Mouse (Mus musculus) testis, adult 2 months (tissue): Measurements from ENCODE around the gene Eif4a3.

Experiments used
- CTCF ChIP-seq: fragments of 200-500 bp; IDR thresholded peaks from 2 replicates; pipeline ENCODE4 v1.5.1; 2012; ENCODE audit warnings: low read depth, mild to moderate bottlenecking, inconsistent platforms, low read length, moderate library complexity; ENCODE audit not compliant: control insufficient read depth, insufficient read depth, insufficient replicate concordance
- POLR2A ChIP-seq: fragments of 200-500 bp; IDR thresholded peaks from 2 replicates; pipeline ENCODE4 v1.6.1; 2012; ENCODE audit warnings: low read depth, mild to moderate bottlenecking, inconsistent platforms, low read length, moderate library complexity; ENCODE audit not compliant: control insufficient read depth

DNA sequence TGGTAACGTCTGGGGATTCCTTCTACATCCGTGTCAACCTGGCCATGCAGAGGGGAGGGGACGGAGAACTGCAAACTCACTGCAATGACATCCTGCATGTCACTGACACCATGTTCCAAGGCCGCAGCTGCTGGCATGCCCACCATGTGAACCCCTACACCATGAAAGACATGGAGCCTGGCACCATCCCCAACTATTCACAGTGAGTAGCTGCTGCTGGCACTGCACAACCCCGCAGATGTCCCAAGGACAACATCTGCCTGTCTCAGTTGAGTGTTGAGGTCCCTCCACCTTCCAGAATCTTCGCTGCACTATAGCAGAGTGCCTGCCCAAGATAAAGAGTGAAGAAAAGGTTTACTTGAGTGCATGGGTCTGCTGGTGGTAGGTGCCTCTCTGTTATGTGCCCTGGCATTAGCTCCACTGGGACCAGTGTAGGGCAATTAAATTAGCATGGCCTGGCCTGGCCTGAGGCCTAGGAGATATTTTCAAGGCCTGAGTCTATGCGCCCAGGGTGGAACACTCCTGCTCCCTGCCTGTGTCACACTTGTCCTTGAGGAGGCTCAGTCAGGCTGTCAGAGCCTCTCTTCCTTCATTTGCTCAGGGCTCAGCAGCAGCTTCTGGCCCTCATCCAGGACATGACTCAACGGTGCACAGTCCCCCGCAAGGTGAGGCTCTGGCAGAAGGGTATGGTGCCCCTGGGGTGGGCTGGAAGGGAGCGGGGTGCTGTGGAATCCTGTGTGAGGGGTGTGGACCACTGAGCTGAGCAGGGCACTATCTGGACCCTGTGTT is 38.6 kb upstream of the Eif4a3 start:
- TF ChIP-seq POLR2A (no peak), CTCF (no peak)
